Mouse (Mus musculus): ENCODE measurements around the gene Brpf3.

DNA sequence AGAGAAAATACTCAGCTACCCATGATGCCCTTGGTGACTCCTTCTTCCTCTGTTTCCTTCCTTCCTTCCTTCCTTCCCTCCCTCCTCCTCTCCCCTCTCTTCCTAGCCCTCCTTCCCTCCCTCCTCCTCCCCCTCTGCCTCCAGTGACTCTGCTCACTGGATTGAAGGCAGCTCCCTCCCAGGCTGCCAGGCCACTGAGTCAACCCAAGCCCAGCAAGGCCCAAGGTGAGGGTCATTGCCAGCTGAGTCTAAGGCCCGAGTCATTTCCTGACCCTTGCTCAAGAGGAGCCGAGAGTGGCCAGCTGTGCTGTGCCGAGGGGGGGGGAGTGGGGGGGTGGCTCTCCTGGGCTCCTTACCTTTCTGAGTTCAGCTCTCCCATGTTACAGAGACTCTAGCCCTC is 34.7 kb upstream of the Brpf3 start:
- TF ChIP-seq CTCF (IDR thresholded peaks at IDR 0.05; ENCODE audit: low read depth, low read length), result no peak
- TF ChIP-seq POLR2A (IDR thresholded peaks at IDR 0.05; ENCODE audit: extremely low read depth, insufficient read depth, low read length), result no peak

All from liver, adult 2 months (tissue).